Mouse (Mus musculus): ENCODE data around the gene Rabl3. TPM values are rescaled to one million over a fixed set of nuclear protein-coding genes. Genes with fewer than 3 reads are reported as not detected.

Rabl3 gene
- polyA plus RNA-seq, 1 experiment from 2014 or later, result 28.1 TPM

GRCm38 (mm10) chr16:37532046-37532445 is 7.6 kb upstream of the Rabl3 start:
- DNase-seq (ENCODE audit: low spot score) (no peak), ATAC-seq (replicated peaks; ENCODE audit: low FRiP score, low TSS enrichment, low read depth) (no peak)
- H3K4me2 ChIP-seq (ENCODE audit: low read length), result no peak overlapping the region
- H3K27me3 ChIP-seq (replicated peaks; ENCODE audit: control insufficient read depth, insufficient read depth, low read length), result no peaks in the 10 kb centered on the region
- H3K9ac ChIP-seq (ENCODE audit: low read length), result no peak overlapping the region
- H3K4me3 ChIP-seq (ENCODE audit: low read depth, low read length), result no peak overlapping the region
- no peak overlapping the region for H3K27ac ChIP-seq (ENCODE audit: low read depth)
- H3K36me3 ChIP-seq (ENCODE audit: control insufficient read depth, insufficient read depth, low read length), result peaks cover 23% of the 10 kb centered on the region
- no peaks in the 10 kb centered on the region for H3K9me3 ChIP-seq (ENCODE audit: control insufficient read depth, low read length)
- WGBS, result 96% methylated on average over 1 of the region's 1 CpGs
- H3K4me1 ChIP-seq (replicated peaks; ENCODE audit: control insufficient read depth, insufficient read depth, low read length), result 0 out of 2 replicates have a peak, but pooled peaks cover 4% of the 10 kb centered on the region

- Histone ChIP-seq H3K27me3 (replicated peaks; ENCODE audit: control insufficient read depth, insufficient read depth, low read length) (no peaks in the 10 kb centered on the region), H3K4me1 (replicated peaks; ENCODE audit: control insufficient read depth, insufficient read depth, low read length) (peaks cover 7% of the 10 kb centered on the region), H3K4me3 (ENCODE audit: low read depth, low read length) (no peak overlapping the region), H3K9me3 (ENCODE audit: control insufficient read depth, low read length) (no peaks in the 10 kb centered on the region), H3K4me2 (ENCODE audit: low read length) (no peak overlapping the region), H3K36me3 (ENCODE audit: control insufficient read depth, insufficient read depth, low read length) (peaks cover 23% of the 10 kb centered on the region), H3K27ac (ENCODE audit: low read depth) (no peak overlapping the region), H3K9ac (ENCODE audit: low read length) (no peak overlapping the region)
- no peak for DNase-seq (ENCODE audit: low spot score)
- WGBS, result 82% methylated on average over 8 of the region's 8 CpGs
- ATAC-seq (replicated peaks; ENCODE audit: low FRiP score, low TSS enrichment, low read depth), result no peak
Observed at GRCm38 (mm10) chr16:37533369-37534068, 6.2 kb upstream of the Rabl3 start.

GRCm38 (mm10) chr16:37539240-37539610 is 460 bp upstream of the Rabl3 start:
- under 1% methylated on average over 22 of the region's 22 CpGs for WGBS
- Histone ChIP-seq H3K9ac (ENCODE audit: low read length) (peak overlapping the region; percentile 84), H3K36me3 (ENCODE audit: control insufficient read depth, insufficient read depth, low read length) (peaks cover 29% of the 10 kb centered on the region), H3K4me3 (ENCODE audit: low read depth, low read length) (peak overlapping the region; percentile 91), H3K27ac (ENCODE audit: low read depth) (peak overlapping the region; percentile 79), H3K27me3 (replicated peaks; ENCODE audit: control insufficient read depth, insufficient read depth, low read length) (no peaks in the 10 kb centered on the region), H3K4me2 (ENCODE audit: low read length) (peak overlapping the region; percentile 59), H3K4me1 (replicated peaks; ENCODE audit: control insufficient read depth, insufficient read depth, low read length) (peaks cover 18% of the 10 kb centered on the region), H3K9me3 (ENCODE audit: control insufficient read depth, low read length) (no peaks in the 10 kb centered on the region)
- no peak for DNase-seq (ENCODE audit: low spot score)
- ATAC-seq (replicated peaks; ENCODE audit: low FRiP score, low TSS enrichment, low read depth), result peak; percentile 51

- H3K27me3 ChIP-seq (replicated peaks; ENCODE audit: control insufficient read depth, insufficient read depth, low read length), result no peaks in the 10 kb centered on the region
- peak overlapping the region; percentile 74 for H3K4me2 ChIP-seq (ENCODE audit: low read length)
- H3K9ac ChIP-seq (ENCODE audit: low read length), result no peak overlapping the region
- no peak overlapping the region for H3K27ac ChIP-seq (ENCODE audit: low read depth)
- DNase-seq (ENCODE audit: low spot score), result no peak
- no peaks in the 10 kb centered on the region for H3K9me3 ChIP-seq (ENCODE audit: control insufficient read depth, low read length)
- peaks cover 13% of the 10 kb centered on the region for H3K36me3 ChIP-seq (ENCODE audit: control insufficient read depth, insufficient read depth, low read length)
- H3K4me1 ChIP-seq (replicated peaks; ENCODE audit: control insufficient read depth, insufficient read depth, low read length), result peaks cover 13% of the 10 kb centered on the region
- ATAC-seq (replicated peaks; ENCODE audit: low FRiP score, low TSS enrichment, low read depth), result no peak
- H3K4me3 ChIP-seq (ENCODE audit: low read depth, low read length), result peak overlapping the region; percentile 91; the same call in 1 of the 2 replicates
- WGBS, result 90% methylated on average over 6 of the region's 6 CpGs
Observed at GRCm38 (mm10) chr16:37540776-37541175, 1.1 kb downstream of the Rabl3 start.

- H3K4me1 ChIP-seq (replicated peaks; ENCODE audit: control insufficient read depth, insufficient read depth, low read length), result no peaks in the 10 kb centered on the region
- no peak for DNase-seq (ENCODE audit: low spot score)
- H3K4me2 ChIP-seq (ENCODE audit: low read length), result no peak overlapping the region
- no peaks in the 10 kb centered on the region for H3K27me3 ChIP-seq (replicated peaks; ENCODE audit: control insufficient read depth, insufficient read depth, low read length)
- no peak overlapping the region for H3K9ac ChIP-seq (ENCODE audit: low read length)
- no peak overlapping the region for H3K4me3 ChIP-seq (ENCODE audit: low read depth, low read length)
- no peaks in the 10 kb centered on the region for H3K9me3 ChIP-seq (ENCODE audit: control insufficient read depth, low read length)
- H3K27ac ChIP-seq (ENCODE audit: low read depth), result no peak overlapping the region
- H3K36me3 ChIP-seq (ENCODE audit: control insufficient read depth, insufficient read depth, low read length), result peaks cover 13% of the 10 kb centered on the region; the same call in 1 of the 2 replicates
- no peak for ATAC-seq (replicated peaks; ENCODE audit: low FRiP score, low TSS enrichment, low read depth)
- 81% methylated on average over 5 of the region's 5 CpGs for WGBS
Observed at GRCm38 (mm10) chr16:37546312-37546711, 6.6 kb downstream of the Rabl3 start.

- no peak for DNase-seq (ENCODE audit: low spot score)
- no peak overlapping the region for H3K4me2 ChIP-seq (ENCODE audit: low read length)
- H3K9ac ChIP-seq (ENCODE audit: low read length), result no peak overlapping the region
- WGBS, result 61% methylated on average over 3 of the region's 3 CpGs
- no peaks in the 10 kb centered on the region for H3K36me3 ChIP-seq (ENCODE audit: control insufficient read depth, insufficient read depth, low read length)
- H3K4me1 ChIP-seq (replicated peaks; ENCODE audit: control insufficient read depth, insufficient read depth, low read length), result no peaks in the 10 kb centered on the region
- H3K27ac ChIP-seq (ENCODE audit: low read depth), result no peak overlapping the region
- no peaks in the 10 kb centered on the region for H3K9me3 ChIP-seq (ENCODE audit: control insufficient read depth, low read length)
- ATAC-seq (replicated peaks; ENCODE audit: low FRiP score, low TSS enrichment, low read depth), result no peak
- H3K27me3 ChIP-seq (replicated peaks; ENCODE audit: control insufficient read depth, insufficient read depth, low read length), result no peaks in the 10 kb centered on the region
- H3K4me3 ChIP-seq (ENCODE audit: low read depth, low read length), result no peak overlapping the region
Observed at GRCm38 (mm10) chr16:37550266-37550665, 10.6 kb downstream of the Rabl3 start.

GRCm38 (mm10) chr16:37550981-37551380 is 11.3 kb downstream of the Rabl3 start:
- no peaks in the 10 kb centered on the region for H3K36me3 ChIP-seq (ENCODE audit: control insufficient read depth, insufficient read depth, low read length)
- DNase-seq (ENCODE audit: low spot score), result no peak
- WGBS, result 86% methylated on average over 2 of the region's 2 CpGs

GRCm38 (mm10) chr16:37552824-37553223 is 13.1 kb downstream of the Rabl3 start:
- no peak for ATAC-seq (replicated peaks; ENCODE audit: low FRiP score, low TSS enrichment, low read depth)
- Histone ChIP-seq H3K9me3 (ENCODE audit: control insufficient read depth, low read length) (no peaks in the 10 kb centered on the region), H3K4me2 (ENCODE audit: low read length) (no peak overlapping the region), H3K4me3 (ENCODE audit: low read depth, low read length) (no peak overlapping the region), H3K9ac (ENCODE audit: low read length) (no peak overlapping the region), H3K4me1 (replicated peaks; ENCODE audit: control insufficient read depth, insufficient read depth, low read length) (no peaks in the 10 kb centered on the region), H3K36me3 (ENCODE audit: control insufficient read depth, insufficient read depth, low read length) (peaks cover 13% of the 10 kb centered on the region), H3K27me3 (replicated peaks; ENCODE audit: control insufficient read depth, insufficient read depth, low read length) (no peaks in the 10 kb centered on the region), H3K27ac (ENCODE audit: low read depth) (no peak overlapping the region)
- WGBS, result 93% methylated on average over 3 of the region's 3 CpGs
- DNase-seq (ENCODE audit: low spot score), result no peak

More at GRCm38 (mm10) chr16:37550981-37551380, 11.3 kb downstream of the Rabl3 start:
- H3K4me2 ChIP-seq (ENCODE audit: low read length), result no peak overlapping the region
- ATAC-seq (replicated peaks; ENCODE audit: low FRiP score, low TSS enrichment, low read depth), result no peak
- H3K4me3 ChIP-seq (ENCODE audit: low read depth, low read length), result no peak overlapping the region
- H3K9me3 ChIP-seq (ENCODE audit: control insufficient read depth, low read length), result no peaks in the 10 kb centered on the region
- no peak overlapping the region for H3K9ac ChIP-seq (ENCODE audit: low read length)
- no peak overlapping the region for H3K27ac ChIP-seq (ENCODE audit: low read depth)
- no peaks in the 10 kb centered on the region for H3K4me1 ChIP-seq (replicated peaks; ENCODE audit: control insufficient read depth, insufficient read depth, low read length)
- no peaks in the 10 kb centered on the region for H3K27me3 ChIP-seq (replicated peaks; ENCODE audit: control insufficient read depth, insufficient read depth, low read length)

GRCm38 (mm10) chr16:37562414-37562813 is 22.7 kb downstream of the Rabl3 start:
- Histone ChIP-seq H3K4me2 (ENCODE audit: low read length) (no peak overlapping the region), H3K9me3 (ENCODE audit: control insufficient read depth, low read length) (no peaks in the 10 kb centered on the region), H3K4me3 (ENCODE audit: low read depth, low read length) (no peak overlapping the region), H3K4me1 (replicated peaks; ENCODE audit: control insufficient read depth, insufficient read depth, low read length) (no peaks in the 10 kb centered on the region), H3K27me3 (replicated peaks; ENCODE audit: control insufficient read depth, insufficient read depth, low read length) (no peaks in the 10 kb centered on the region), H3K9ac (ENCODE audit: low read length) (no peak overlapping the region), H3K36me3 (ENCODE audit: control insufficient read depth, insufficient read depth, low read length) (peaks cover 30% of the 10 kb centered on the region), H3K27ac (ENCODE audit: low read depth) (no peak overlapping the region)
- WGBS, result 85% methylated on average over 6 of the region's 6 CpGs
- no peak for ATAC-seq (replicated peaks; ENCODE audit: low FRiP score, low TSS enrichment, low read depth)
- no peak for DNase-seq (ENCODE audit: low spot score)

All from intestine, embryonic 14.5 days (tissue).